Mouse (Mus musculus) heart, embryonic 11.5 days (tissue): ENCODE data around the gene Cfap54. TPM values are rescaled to one million over a fixed set of nuclear protein-coding genes. Genes with fewer than 3 reads are reported as not detected.

ENCODE experiments used
- ATAC-seq: fragments of 200-750 bp; cut with Nextera tagmentation; replicated peaks from 2 replicates; pipeline ENCODE4 v1.8.0; 2017; ENCODE audit warnings: moderate library complexity; ENCODE audit not compliant: insufficient number of reproducible peaks, low FRiP score, low TSS enrichment
- H3K27ac ChIP-seq: fragments of 300-500 bp; sonication (generic); 2 replicates; pipeline ENCODE4 v1.5.1; 2014; ENCODE audit warnings: mild to moderate bottlenecking, low read depth, low read length
- H3K27me3 ChIP-seq: fragments of 300-500 bp; sonication (generic); 2 replicates; pipeline ENCODE4 v1.6.1; 2014; ENCODE audit warnings: mild to moderate bottlenecking, low read length, mixed read lengths; ENCODE audit not compliant: control insufficient read depth, insufficient read depth
- H3K36me3 ChIP-seq: fragments of 300-500 bp; sonication (generic); 2 replicates; pipeline ENCODE4 v1.6.1; 2014; ENCODE audit warnings: mild to moderate bottlenecking, low read length, moderate library complexity, mixed read lengths; ENCODE audit not compliant: control insufficient read depth, insufficient read depth
- H3K4me1 ChIP-seq: fragments of 300-500 bp; sonication (generic); 2 replicates; pipeline ENCODE4 v1.6.1; 2014; ENCODE audit warnings: low read length; ENCODE audit not compliant: control insufficient read depth, insufficient read depth
- H3K4me2 ChIP-seq: fragments of 300-500 bp; sonication (generic); 2 replicates; pipeline ENCODE4 v1.6.1; 2014; ENCODE audit warnings: mild to moderate bottlenecking, moderate library complexity
- H3K4me3 ChIP-seq: fragments of 300-500 bp; sonication (generic); 2 replicates; pipeline ENCODE4 v1.5.1; 2014; ENCODE audit warnings: low read depth, low read length
- H3K9ac ChIP-seq: fragments of 300-500 bp; sonication (generic); 2 replicates; pipeline ENCODE4 v1.6.1; 2014; ENCODE audit warnings: mild to moderate bottlenecking, low read depth, low read length, moderate library complexity
- H3K9me3 ChIP-seq: fragments of 300-500 bp; sonication (generic); replicated peaks from 2 replicates; pipeline ENCODE4 v1.6.1; 2016; ENCODE audit warnings: low read length; ENCODE audit not compliant: control insufficient read depth
- WGBS: fragments of 180-500 bp; shearing (Covaris S2); extraction: QIAGEN DNeasy Blood & Tissue Kit; methylation state at CpG from one replicate; pipeline ENCODE4 v1.1.7; 2014; ENCODE audit not compliant: insufficient replicate concordance; 5-methylcytosine and 5-hydroxymethylcytosine counted together
- polyA plus RNA-seq: library from polyadenylated mRNA; unstranded; fragments of >200 nt; fragmentation: Nextera tagmentation; extraction: Ambion mirVana; gene quantifications from 2 replicates; pipeline ENCODE4 v1.2.1, GENCODE M21; 2014

Cfap54 gene
- polyA plus RNA-seq, 1 experiment from 2014 or later, result 0.37 TPM

- no peak for ATAC-seq
- WGBS, result 72% methylated on average over 2 of the region's 2 CpGs
- no peak overlapping the region for H3K27ac ChIP-seq
Observed at GRCm38 (mm10) chr10:92790247-92790646, 291.2 kb downstream of the Cfap54 start.

GRCm38 (mm10) chr10:92788410-92789096 is 292.9 kb downstream of the Cfap54 start:
- H3K36me3 ChIP-seq, result no peaks in the 10 kb centered on the region
- no peak overlapping the region for H3K4me2 ChIP-seq
- no peak overlapping the region for H3K27ac ChIP-seq
- no peaks in the 10 kb centered on the region for H3K9me3 ChIP-seq
- no peak for ATAC-seq
- no peak overlapping the region for H3K9ac ChIP-seq
- no peak overlapping the region for H3K4me3 ChIP-seq
- no peaks in the 10 kb centered on the region for H3K27me3 ChIP-seq
- H3K4me1 ChIP-seq, result no peaks in the 10 kb centered on the region
- 55% methylated on average over 13 of the region's 13 CpGs for WGBS

More at GRCm38 (mm10) chr10:92790247-92790646, 291.2 kb downstream of the Cfap54 start:
- H3K36me3 ChIP-seq, result no peaks in the 10 kb centered on the region
- H3K27me3 ChIP-seq, result no peaks in the 10 kb centered on the region
- no peak overlapping the region for H3K9ac ChIP-seq
- H3K4me3 ChIP-seq, result no peak overlapping the region
- no peaks in the 10 kb centered on the region for H3K9me3 ChIP-seq
- H3K4me2 ChIP-seq, result no peak overlapping the region
- no peaks in the 10 kb centered on the region for H3K4me1 ChIP-seq

- Histone ChIP-seq H3K27me3 (no peaks in the 10 kb centered on the region), H3K27ac (no peak overlapping the region), H3K4me2 (no peak overlapping the region), H3K4me3 (no peak overlapping the region), H3K9me3 (no peaks in the 10 kb centered on the region), H3K4me1 (no peaks in the 10 kb centered on the region), H3K36me3 (no peaks in the 10 kb centered on the region), H3K9ac (no peak overlapping the region)
- 84% methylated on average over 5 of the region's 5 CpGs for WGBS
- no peak for ATAC-seq
Observed at GRCm38 (mm10) chr10:92782691-92783090, 298.7 kb downstream of the Cfap54 start.

GRCm38 (mm10) chr10:92754359-92754758 is 327.1 kb downstream of the Cfap54 start:
- Histone ChIP-seq H3K27me3 (no peaks in the 10 kb centered on the region), H3K9me3 (no peaks in the 10 kb centered on the region), H3K27ac (no peak overlapping the region), H3K36me3 (no peaks in the 10 kb centered on the region), H3K4me2 (no peak overlapping the region), H3K4me1 (no peaks in the 10 kb centered on the region), H3K4me3 (no peak overlapping the region), H3K9ac (no peak overlapping the region)
- no peak for ATAC-seq
- 81% methylated on average over 5 of the region's 5 CpGs for WGBS

- no peak overlapping the region for H3K27ac ChIP-seq
- no peaks in the 10 kb centered on the region for H3K4me1 ChIP-seq
- ATAC-seq, result no peak
- no peak overlapping the region for H3K4me3 ChIP-seq
- no peaks in the 10 kb centered on the region for H3K36me3 ChIP-seq
- H3K9me3 ChIP-seq, result no peaks in the 10 kb centered on the region
- WGBS, result 77% methylated on average over 3 of the region's 3 CpGs
- no peak overlapping the region for H3K4me2 ChIP-seq
- no peak overlapping the region for H3K9ac ChIP-seq
- no peaks in the 10 kb centered on the region for H3K27me3 ChIP-seq
Observed at GRCm38 (mm10) chr10:92730339-92730738, 351.1 kb downstream of the Cfap54 start.

GRCm38 (mm10) chr10:92728723-92729122 is 352.7 kb downstream of the Cfap54 start:
- Histone ChIP-seq H3K36me3 (no peaks in the 10 kb centered on the region), H3K9ac (no peak overlapping the region), H3K4me2 (no peak overlapping the region), H3K9me3 (no peaks in the 10 kb centered on the region), H3K4me3 (no peak overlapping the region), H3K27ac (no peak overlapping the region), H3K27me3 (no peaks in the 10 kb centered on the region), H3K4me1 (no peaks in the 10 kb centered on the region)
- no peak for ATAC-seq
- 74% methylated on average over 3 of the region's 3 CpGs for WGBS

Other genes starting within 250 kb of the Cfap54 start
- 20.9 and 21.0 TPM in 2 replicates for gene Cdk17, start 79.3 kb upstream of the Cfap54 start, polyA plus RNA-seq
- 39.9 and 42.1 TPM in 2 replicates for gene Elk3, start 229.5 kb upstream of the Cfap54 start, polyA plus RNA-seq